Comparison of ENCODE assay signal across 9 mouse cellular contexts in the genomic region with DNA sequence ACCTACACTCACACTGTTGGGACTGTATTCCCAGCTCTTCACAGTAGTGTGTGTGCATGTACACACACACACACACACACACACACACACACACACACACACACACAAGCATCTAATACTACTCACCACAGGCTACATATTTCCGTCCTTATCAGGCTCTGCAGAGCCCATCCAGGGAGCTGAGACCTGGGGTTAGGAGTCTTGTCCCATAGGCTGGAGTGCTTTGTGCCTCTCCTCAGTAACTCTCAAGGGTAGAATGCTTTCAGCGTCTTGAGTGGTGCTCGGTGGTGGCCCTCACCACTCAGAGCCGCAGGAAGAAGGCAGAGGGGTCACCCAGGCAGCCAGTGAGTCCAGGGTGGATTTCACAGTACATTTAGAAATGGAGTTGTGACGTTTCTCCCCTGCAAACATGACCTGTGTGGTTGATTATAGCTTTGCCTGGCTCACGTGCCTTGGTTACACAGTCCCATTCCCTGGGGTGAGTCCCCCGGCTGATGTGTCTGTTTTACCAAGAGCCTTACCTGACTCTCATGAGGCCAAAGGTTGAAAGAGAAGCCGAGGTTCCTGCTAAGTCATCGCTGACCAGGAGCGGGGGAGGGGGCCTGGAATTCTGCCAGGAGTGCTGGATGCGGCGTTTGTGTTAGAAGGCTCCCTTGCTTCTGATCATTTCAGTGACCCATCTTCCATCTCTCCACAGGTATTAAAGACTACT. TPM values are rescaled to one million over a fixed set of nuclear protein-coding genes. Genes with fewer than 3 reads are reported as not detected.
DNase-seq lines count a peak whose midpoint lies in the region; ATAC-seq lines count a peak whose summit lies in the region.
"Had no signal": no experiment of that assay in that cellular context is flagged by ENCODE, and none has a peak within 500 bp of the region (broad histone marks: within the 10 kb centered on the region; RNA-seq: fewer than 3 reads in every experiment).

No protein-coding gene starts in this region.

- 74% methylated on average over 12 of the region's 12 CpGs for WGBS in midbrain, embryonic 10.5 days
- 61% methylated on average over 12 of the region's 12 CpGs for WGBS in midbrain, embryonic 16.5 days
- 37% methylated on average over 12 of the region's 12 CpGs for WGBS in kidney, embryonic 16.5 days

- no peak overlapping the region for H3K4me2 ChIP-seq in midbrain, embryonic 16.5 days (ENCODE audit: low read length)
- H3K4me2 ChIP-seq in kidney, embryonic 16.5 days (replicated peaks; ENCODE audit: low read depth, low read length), result no peak overlapping the region

- intact Hi-C loops in left cerebral cortex, postnatal 25 days (cut with DNase I), result no loop called here

- H3K4me3 ChIP-seq in midbrain, embryonic 10.5 days, result no peak overlapping the region
- H3K4me3 ChIP-seq in midbrain, embryonic 16.5 days (ENCODE audit: low read depth, low read length), result no peak overlapping the region
- no peak overlapping the region for H3K4me3 ChIP-seq in kidney, embryonic 16.5 days (ENCODE audit: low read length)

- H3K36me3 ChIP-seq in midbrain, embryonic 10.5 days, result peaks cover 63% of the 10 kb centered on the region
- peaks cover 6% of the 10 kb centered on the region; the same call in 1 of the 2 replicates for H3K36me3 ChIP-seq in midbrain, embryonic 16.5 days (ENCODE audit: control insufficient read depth, insufficient read depth, low read length)
- peaks cover 32% of the 10 kb centered on the region for H3K36me3 ChIP-seq in kidney, embryonic 16.5 days (ENCODE audit: insufficient read depth, low read length)

- DNase-seq in adrenal gland, postnatal 10 days, result peak; percentile 74
- no peak for DNase-seq in adrenal gland, adult 8-10 months
- DNase-seq in midbrain, embryonic 10.5 days (ENCODE audit: low spot score), result no peak
- DNase-seq in lung, postnatal 25 days (ENCODE audit: low spot score), result peak; percentile 20
- no peak for DNase-seq in neural tube, embryonic 10.5 days (ENCODE audit: extremely low spot score, low spot score)
- DNase-seq in left cerebral cortex, postnatal 25 days (ENCODE audit: low spot score in 2 of 2), result no peak
- DNase-seq: gastrocnemius, postnatal 36 days had no signal

- no peaks in the 10 kb centered on the region for H3K27me3 ChIP-seq in midbrain, embryonic 10.5 days (ENCODE audit: low read depth, poor library complexity, severe bottlenecking)
- H3K27me3 ChIP-seq in midbrain, embryonic 16.5 days (ENCODE audit: control insufficient read depth, insufficient read depth, low read depth, low read length), result no peaks in the 10 kb centered on the region
- no peaks in the 10 kb centered on the region for H3K27me3 ChIP-seq in kidney, embryonic 16.5 days (ENCODE audit: insufficient read depth, low read length)

- ATAC-seq in midbrain, embryonic 16.5 days, result no peak
- ATAC-seq in kidney, embryonic 16.5 days (ENCODE audit: low FRiP score, low TSS enrichment), result no peak

- H3K9me3 ChIP-seq in midbrain, embryonic 10.5 days (replicated peaks), result no peaks in the 10 kb centered on the region
- H3K9me3 ChIP-seq in midbrain, embryonic 16.5 days (replicated peaks; ENCODE audit: control insufficient read depth, low read length, poor library complexity, severe bottlenecking), result no peaks in the 10 kb centered on the region
- no peaks in the 10 kb centered on the region for H3K9me3 ChIP-seq in kidney, embryonic 16.5 days (ENCODE audit: low read length)

- H3K4me1 ChIP-seq in midbrain, embryonic 10.5 days, result peaks cover 20% of the 10 kb centered on the region
- H3K4me1 ChIP-seq in midbrain, embryonic 16.5 days (ENCODE audit: control insufficient read depth, insufficient read depth, low read length), result peaks cover 4% of the 10 kb centered on the region
- peaks cover 15% of the 10 kb centered on the region for H3K4me1 ChIP-seq in kidney, embryonic 16.5 days (ENCODE audit: insufficient read depth, low read length)

- H3K27ac ChIP-seq in midbrain, embryonic 10.5 days (replicated peaks), result peak overlapping the region; percentile 38; the same call in 1 of the 2 replicates
- no peak overlapping the region for H3K27ac ChIP-seq in midbrain, embryonic 16.5 days (ENCODE audit: low read length)
- H3K27ac ChIP-seq in kidney, embryonic 16.5 days (ENCODE audit: low read length), result no peak overlapping the region

- H3K9ac ChIP-seq in midbrain, embryonic 16.5 days (ENCODE audit: low read depth, low read length), result no peak overlapping the region
- H3K9ac ChIP-seq in kidney, embryonic 16.5 days (replicated peaks; ENCODE audit: low read length), result 0 out of 2 replicates have a peak overlapping the region, but pooled peaks have one; percentile 15

RNA-seq across cellular contexts. Expression of a gene that starts 7.2 kb away (rescaled TPM):
- 100 to 1,000 TPM; 158 to 160 TPM for total RNA-seq in adrenal gland, postnatal 10 days (2021)
- 100 to 1,000 TPM; 132 to 279 (median 202) TPM for total RNA-seq in adrenal gland, adult 8-10 months (2022)
- polyA plus RNA-seq in midbrain, embryonic 10.5 days (2016; fragmentation: Nextera tagmentation; extraction: Ambion mirVana), result 217 and 246 TPM in 2 replicates
- polyA plus RNA-seq in midbrain, embryonic 16.5 days (2015; fragmentation: Nextera tagmentation; extraction: Ambion mirVana), result 138 and 154 TPM in 2 replicates
- 162 and 174 TPM in 2 replicates for polyA plus RNA-seq in kidney, embryonic 16.5 days (2015; fragmentation: Nextera tagmentation; extraction: Ambion mirVana)
- total RNA-seq in left cerebral cortex, postnatal 25 days (2021), result 10 to 100 TPM; 50.8 to 53.6 TPM

RNA-seq across cellular contexts. Expression of a gene that starts 30.1 kb away (rescaled TPM):
- 1 to 10 TPM; 9.1 to 9.5 TPM for total RNA-seq in adrenal gland, postnatal 10 days (2021)
- total RNA-seq in adrenal gland, adult 8-10 months (2022), result 10 to 100 TPM; 12.0 to 20.8 (median 16.8) TPM
- polyA plus RNA-seq in midbrain, embryonic 10.5 days (2016; fragmentation: Nextera tagmentation; extraction: Ambion mirVana), result 0.10 and 0.14 TPM in 2 replicates
- polyA plus RNA-seq in midbrain, embryonic 16.5 days (2015; fragmentation: Nextera tagmentation; extraction: Ambion mirVana), result 0.16 and 0.25 TPM in 2 replicates
- 0.51 and 1.1 TPM in 2 replicates for polyA plus RNA-seq in kidney, embryonic 16.5 days (2015; fragmentation: Nextera tagmentation; extraction: Ambion mirVana)
- 1 to 10 TPM in 1 of 2 experiments, under 1 TPM in 1; 0.98 to 1.3 TPM for total RNA-seq in left cerebral cortex, postnatal 25 days (2021)

Comparison
In these comparisons a context has a peak if more than half of its experiments do, and no peak if none do; other contexts are left out.
1. DNase-seq: peak in adrenal gland, postnatal 10 days (single experiment) and lung, postnatal 25 days (single experiment); none in adrenal gland, adult 8-10 months (single experiment), midbrain, embryonic 10.5 days (single experiment), neural tube, embryonic 10.5 days (single experiment) and left cerebral cortex, postnatal 25 days (0 of 2).
2. RNA of a gene that starts 30.1 kb away (total RNA-seq): 12.0 to 20.8 TPM in adrenal gland, adult 8-10 months and 9.1 to 9.5 TPM in adrenal gland, postnatal 10 days; 0.98 to 1.3 TPM in left cerebral cortex, postnatal 25 days; every median in the first group is over 4 times any median in the second.